Mouse (Mus musculus) MEL (cell line): ENCODE results near the gene Lrrc46. TPM values are rescaled to one million over a fixed set of nuclear protein-coding genes. Genes with fewer than 3 reads are reported as not detected.

Experiments used
- DNase-seq: peaks from one replicate; pipeline ENCODE4 v3.0.0; 2011; ENCODE audit warnings: low read depth, low spot score
- H3K27ac ChIP-seq: 2 replicates; pipeline ENCODE4 v1.5.1; 2012; ENCODE audit warnings: low read depth, mild to moderate bottlenecking, control low read depth, low read length, moderate library complexity; ENCODE audit not compliant: control insufficient read depth
- H3K27me3 ChIP-seq, 2 experiments: fragments of 150-350 bp in 1 of 2; sonication (generic) in 1 of 2; 2 replicates each; pipeline ENCODE4 v1.6.1; 2012; ENCODE audit warnings: low read length in 2 of 2, mild to moderate bottlenecking in 2 of 2, improper control_type of control experiment in 1 of 2, moderate library complexity in 1 of 2; ENCODE audit not compliant: insufficient read depth in 2 of 2, control insufficient read depth in 1 of 2
- H3K36me3 ChIP-seq, 2 experiments: 2 replicates each; pipeline ENCODE4 v1.6.1; 2012 to 2014; ENCODE audit warnings: low read length in 2 of 2, improper control_type of control experiment in 1 of 2, inconsistent platforms in 1 of 2, mild to moderate bottlenecking in 1 of 2; ENCODE audit not compliant: insufficient read depth in 2 of 2, control insufficient read depth in 1 of 2
- H3K4me1 ChIP-seq, 2 experiments: fragments of 150-350 bp in 1 of 2; sonication (generic) in 1 of 2; 2 replicates each; pipeline ENCODE4 v1.6.1; 2012; ENCODE audit warnings: low read length in 2 of 2, improper control_type of control experiment in 1 of 2, mild to moderate bottlenecking in 1 of 2; ENCODE audit not compliant: insufficient read depth in 2 of 2, control insufficient read depth in 1 of 2
- H3K4me3 ChIP-seq, 2 experiments: fragments of 150-350 bp in 1 of 2; sonication (generic) in 1 of 2; 2 replicates each; pipeline ENCODE4 v1.5.1; 2012; ENCODE audit warnings: low read depth in 2 of 2, low read length in 2 of 2, mild to moderate bottlenecking in 2 of 2, moderate library complexity in 2 of 2, control low read depth in 1 of 2, improper control_type of control experiment in 1 of 2; ENCODE audit not compliant: control insufficient read depth in 1 of 2, insufficient read depth in 1 of 2
- H3K79me2 ChIP-seq: 2 replicates; pipeline ENCODE4 v1.6.1; 2012; ENCODE audit warnings: mild to moderate bottlenecking, low read length, moderate library complexity; ENCODE audit not compliant: control insufficient read depth, poor library complexity, insufficient read depth
- H3K9ac ChIP-seq: 2 replicates; pipeline ENCODE4 v1.6.1; 2012; ENCODE audit warnings: low read depth, mild to moderate bottlenecking, control low read depth, low read length, moderate library complexity; ENCODE audit not compliant: control insufficient read depth, poor library complexity, severe bottlenecking
- H3K9me3 ChIP-seq: fragments of 150-350 bp; sonication (generic); replicated peaks from 2 replicates; pipeline ENCODE4 v1.6.1; 2012; ENCODE audit warnings: mild to moderate bottlenecking, low read length, improper control_type of control experiment, moderate library complexity; ENCODE audit not compliant: insufficient read depth
- CHD1 ChIP-seq: IDR thresholded peaks from 2 replicates; pipeline ENCODE4 v1.6.1; 2012; ENCODE audit warnings: low read depth, mild to moderate bottlenecking, inconsistent platforms, low read length, improper control_type of control experiment
- CHD2 ChIP-seq: IDR thresholded peaks from 2 replicates; pipeline ENCODE4 v1.6.1; 2011; ENCODE audit warnings: low read length, improper control_type of control experiment
- ELF1 ChIP-seq: IDR thresholded peaks from 2 replicates; pipeline ENCODE4 v1.6.1; 2014; ENCODE audit warnings: low read depth, mild to moderate bottlenecking, inconsistent platforms, low read length, improper control_type of control experiment, moderate library complexity
- JUND ChIP-seq: IDR thresholded peaks from 2 replicates; pipeline ENCODE4 v1.6.1; 2011; ENCODE audit warnings: low read depth, mild to moderate bottlenecking, improper control_type of control experiment, low read length
- KAT2A ChIP-seq: conservative IDR thresholded peaks from 2 replicates; pipeline ENCODE4 v1.6.1; 2012; ENCODE audit warnings: low read depth, low read length, improper control_type of control experiment, inconsistent platforms
- MAFK ChIP-seq: IDR thresholded peaks from 2 replicates; pipeline ENCODE4 v1.6.1; 2011; ENCODE audit warnings: low read depth, mild to moderate bottlenecking, low read length, improper control_type of control experiment, borderline replicate concordance
- MAX ChIP-seq: IDR thresholded peaks from 2 replicates; pipeline ENCODE4 v1.6.1; 2011; ENCODE audit warnings: low read length, improper control_type of control experiment
- MAZ ChIP-seq: IDR thresholded peaks from 2 replicates; pipeline ENCODE4 v1.6.1; 2012; ENCODE audit warnings: low read depth, mild to moderate bottlenecking, inconsistent platforms, low read length, improper control_type of control experiment
- MYB ChIP-seq: IDR thresholded peaks from 2 replicates; pipeline ENCODE4 v1.6.1; 2011; ENCODE audit warnings: mild to moderate bottlenecking, low read depth, low read length, improper control_type of control experiment
- NELFE ChIP-seq: IDR thresholded peaks from 2 replicates; pipeline ENCODE4 v1.6.1; 2011; ENCODE audit warnings: low read depth, low read length, improper control_type of control experiment
- RAD21 ChIP-seq: IDR thresholded peaks from 2 replicates; pipeline ENCODE4 v1.6.1; 2011; ENCODE audit warnings: mild to moderate bottlenecking, low read depth, low read length, improper control_type of control experiment
- RCOR1 ChIP-seq: IDR thresholded peaks from 2 replicates; pipeline ENCODE4 v1.6.1; 2012; ENCODE audit warnings: low read depth, mild to moderate bottlenecking, inconsistent platforms, low read length, improper control_type of control experiment
- SIN3A ChIP-seq: IDR thresholded peaks from 2 replicates; pipeline ENCODE4 v1.6.1; 2012; ENCODE audit warnings: low read length, improper control_type of control experiment, inconsistent platforms
- USF1 ChIP-seq: IDR thresholded peaks from 2 replicates; pipeline ENCODE4 v1.6.1; 2014; ENCODE audit warnings: low read depth, mild to moderate bottlenecking, inconsistent platforms, low read length, improper control_type of control experiment, moderate library complexity
- ZC3H11A ChIP-seq: IDR thresholded peaks from 2 replicates; pipeline ENCODE4 v1.6.1; 2012; ENCODE audit warnings: low read depth, mild to moderate bottlenecking, inconsistent platforms, low read length, improper control_type of control experiment
- ZMIZ1 ChIP-seq: IDR thresholded peaks from 2 replicates; pipeline ENCODE4 v1.6.1; 2012; ENCODE audit warnings: low read depth, mild to moderate bottlenecking, inconsistent platforms, low read length, improper control_type of control experiment, moderate library complexity
- polyA plus RNA-seq, 2 experiments: library from polyadenylated mRNA; stranded (reverse) in 1 of 2; unstranded in 1 of 2; fragments of >175 nt in 1 of 2; fragments of >200 nt in 1 of 2; gene quantifications; 2 replicates each; pipeline versions ENCODE4 v1.2.1 to v1.2.4; 2012; ENCODE audit warnings: low replicate concordance in 2 of 2, low read depth in 1 of 2; ENCODE audit not compliant: insufficient read length in 2 of 2, insufficient read depth in 1 of 2, missing spikeins in 1 of 2
- total RNA-seq: library from RNA; depleted of rRNA; stranded (reverse); fragments of 300-350 nt; gene quantifications from 2 replicates; pipeline ENCODE4 v1.2.3, GENCODE M21; 2012

Gene Lrrc46
- total and polyA plus RNA-seq, 3 experiments, result 0.19 to 0.75 TPM; not detected in 1

GRCm38 (mm10) chr11:97072533-97072932 lies 31.3 kb upstream of the Lrrc46 start (continued):
- no peak; the same call in 1 of the 2 replicates for TF ChIP-seq SIN3A
- peak; percentile 28; the same call in 1 of the 2 replicates for TF ChIP-seq NELFE

GRCm38 (mm10) chr11:97071129-97071528 lies 29.9 kb upstream of the Lrrc46 start:
- H3K4me1 ChIP-seq, result no peaks in the 10 kb centered on the region
- no peaks in the 10 kb centered on the region for H3K9me3 ChIP-seq
- H3K9ac ChIP-seq, result no peak overlapping the region
- DNase-seq, result no peak
- no peaks in the 10 kb centered on the region for H3K27me3 ChIP-seq
- no peak overlapping the region for H3K27ac ChIP-seq
- H3K79me2 ChIP-seq, result no peaks in the 10 kb centered on the region
- H3K36me3 ChIP-seq, result no peaks in the 10 kb centered on the region; a peak in 1 of 4 replicates
- no peak overlapping the region for H3K4me3 ChIP-seq
- TF ChIP-seq CHD1 (no peak), MAX (no peak), KAT2A (no peak), MAFK (no peak)

DNA sequence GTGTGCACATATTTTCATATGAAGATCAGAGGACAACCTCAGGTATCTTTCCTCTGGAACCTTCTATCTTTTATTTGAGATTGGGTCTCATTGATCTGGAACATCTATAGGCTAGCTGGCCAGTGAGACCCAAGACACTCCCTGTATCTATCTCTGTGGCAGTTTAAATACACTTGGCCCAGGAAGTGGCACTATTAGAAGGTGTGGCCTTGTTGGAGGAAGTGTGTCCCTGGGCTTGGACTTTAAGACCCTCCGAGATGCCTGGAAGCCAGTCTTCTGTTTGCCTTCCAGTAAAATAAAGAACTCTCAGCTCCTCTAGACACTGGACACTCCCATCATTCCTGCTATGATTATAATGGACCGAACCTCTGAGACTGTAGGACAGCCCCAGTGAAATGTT lies 28.6 kb upstream of the Lrrc46 start:
- Histone ChIP-seq H3K4me3 (no peak overlapping the region), H3K27ac (no peak overlapping the region)
- TF ChIP-seq ZMIZ1 (no peak), USF1 (no peak), MAZ (no peak), RAD21 (no peak)
- TF ChIP-seq, all 39 proteins: peak for 0
- H3K4me1 ChIP-seq, result no peaks in the 10 kb centered on the region
- H3K27me3 ChIP-seq, result no peaks in the 10 kb centered on the region
- no peak overlapping the region for H3K9ac ChIP-seq
- H3K36me3 ChIP-seq, result no peaks in the 10 kb centered on the region; a peak in 2 of 4 replicates
- no peaks in the 10 kb centered on the region for H3K79me2 ChIP-seq
- H3K9me3 ChIP-seq, result no peaks in the 10 kb centered on the region
- no peak for DNase-seq

- TF ChIP-seq ELF1, result no peak
- no peak for TF ChIP-seq CHD2
- TF ChIP-seq ZC3H11A, result no peak
- TF ChIP-seq KAT2A, result no peak
- no peak for TF ChIP-seq JUND
- no peak for TF ChIP-seq MYB
- TF ChIP-seq MAX, result no peak
- no peak for TF ChIP-seq RCOR1
- H3K27ac ChIP-seq, result no peak overlapping the region
- no peak for DNase-seq
These were observed 28.1 kb upstream of the Lrrc46 start for GRCm38 (mm10) chr11:97069333-97069732.

More at GRCm38 (mm10) chr11:97069333-97069732, 28.1 kb upstream of the Lrrc46 start:
- Histone ChIP-seq H3K4me3 (no peak overlapping the region), H3K27me3 (no peaks in the 10 kb centered on the region), H3K4me1 (no peaks in the 10 kb centered on the region), H3K79me2 (no peaks in the 10 kb centered on the region), H3K36me3 (no peaks in the 10 kb centered on the region; a peak in 2 of 4 replicates), H3K9ac (no peak overlapping the region), H3K9me3 (no peaks in the 10 kb centered on the region)
